Mouse (Mus musculus) embryonic facial prominence, embryonic 10.5 days (tissue): ENCODE measurements around the gene Cdc42bpa. TPM values are rescaled to one million over a fixed set of nuclear protein-coding genes. Genes with fewer than 3 reads are reported as not detected.

Source experiments
- DNase-seq: peaks from one replicate; pipeline ENCODE4 v3.0.0-alpha.2; 2017; ENCODE audit warnings: low spot score
- H3K27ac ChIP-seq: fragments of 300-500 bp; sonication (generic); replicated peaks from 2 replicates; pipeline ENCODE4 v1.5.1; 2016; ENCODE audit warnings: mild to moderate bottlenecking
- H3K27me3 ChIP-seq: fragments of 300-500 bp; sonication (generic); replicated peaks from 2 replicates; pipeline ENCODE4 v1.6.1; 2016; ENCODE audit warnings: low read depth, mild to moderate bottlenecking; ENCODE audit not compliant: poor library complexity, severe bottlenecking
- H3K36me3 ChIP-seq: fragments of 300-500 bp; sonication (generic); replicated peaks from 2 replicates; pipeline ENCODE4 v1.6.1; 2016; ENCODE audit warnings: mild to moderate bottlenecking, moderate library complexity
- H3K4me1 ChIP-seq: fragments of 300-500 bp; sonication (generic); 2 replicates; pipeline ENCODE4 v1.6.1; 2016
- H3K4me3 ChIP-seq: fragments of 300-500 bp; sonication (generic); 2 replicates; pipeline ENCODE4 v1.5.1; 2016; ENCODE audit warnings: mild to moderate bottlenecking, moderate library complexity
- H3K9me3 ChIP-seq: fragments of 300-500 bp; sonication (generic); 2 replicates; pipeline ENCODE4 v1.6.1; 2016; ENCODE audit warnings: mild to moderate bottlenecking
- WGBS: fragments of 180-500 bp; shearing (Covaris S2); methylation state at CpG from one replicate; pipeline ENCODE4 v1.1.7; 2016; 5-methylcytosine and 5-hydroxymethylcytosine counted together
- polyA plus RNA-seq: library from polyadenylated mRNA; unstranded; fragments of >200 nt; fragmentation: Nextera tagmentation; extraction: Ambion mirVana; gene quantifications from 2 replicates; pipeline ENCODE4 v1.2.1, GENCODE M21; 2016

Gene Cdc42bpa
- polyA plus RNA-seq, 1 experiment from 2014 or later: 12.9 TPM

DNA sequence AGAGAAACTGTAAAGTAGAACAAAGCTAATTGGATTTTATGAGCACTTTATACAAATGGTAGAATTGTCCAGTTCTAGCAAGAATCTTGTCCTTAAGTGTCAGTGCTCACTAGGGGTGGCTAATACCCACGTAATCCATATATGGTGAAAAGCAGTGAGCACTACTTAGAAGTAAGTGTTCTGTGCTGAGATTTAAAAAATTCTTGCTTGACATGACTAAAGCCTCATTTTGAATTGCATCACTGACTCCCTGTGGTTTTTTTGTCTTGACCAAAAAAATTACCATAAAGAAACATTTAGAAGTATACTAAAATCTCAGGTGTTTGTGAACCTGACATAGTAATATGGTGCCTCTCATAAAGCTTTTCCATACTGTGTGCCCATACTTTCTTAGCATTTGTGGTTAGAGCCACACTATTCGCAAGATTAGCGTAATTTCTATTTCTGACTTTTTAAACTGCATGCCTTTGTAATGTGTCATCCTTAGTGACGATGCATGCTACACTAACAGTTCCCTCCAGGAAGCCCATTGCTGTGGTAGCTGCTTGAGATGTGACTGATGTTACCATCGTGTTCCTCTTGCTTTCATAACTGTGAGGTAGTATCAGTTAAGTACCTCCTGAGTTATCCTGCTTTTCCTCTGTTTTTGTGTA, 9.6 kb downstream of the Cdc42bpa start:
- DNase-seq: no peak
- Histone ChIP-seq H3K9me3 (no peaks in the 10 kb centered on the region), H3K4me1 (peaks cover 15% of the 10 kb centered on the region; the same call in 1 of the 2 replicates), H3K4me3 (no peak overlapping the region), H3K36me3 (0 out of 2 replicates have a peak, but pooled peaks cover 3% of the 10 kb centered on the region), H3K27me3 (no peaks in the 10 kb centered on the region), H3K27ac (no peak overlapping the region)
- 86% methylated on average over 5 of the region's 5 CpGs for WGBS

DNA sequence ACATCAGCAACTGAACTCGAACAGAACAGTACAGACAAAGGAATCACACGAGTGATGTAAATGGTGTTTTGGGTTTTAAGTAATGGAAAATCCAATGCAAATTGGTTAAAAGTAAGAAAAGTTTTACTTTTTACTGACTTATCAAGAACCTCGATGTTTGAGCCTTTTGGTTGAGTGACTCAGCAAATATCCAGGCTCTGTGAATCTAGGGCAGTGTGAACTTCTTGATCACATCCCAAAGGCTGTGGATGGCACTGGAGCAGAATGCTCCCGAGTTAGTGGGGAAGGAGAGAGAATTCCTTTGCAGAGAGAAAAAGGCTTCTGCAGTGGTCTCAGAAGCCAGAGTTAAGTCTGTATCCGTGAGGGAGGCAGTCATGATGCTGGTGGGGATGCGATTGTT, 14.7 kb downstream of the Cdc42bpa start:
- no peak overlapping the region for H3K27ac ChIP-seq
- 0 out of 2 replicates have a peak, but pooled peaks cover 3% of the 10 kb centered on the region for H3K36me3 ChIP-seq
- no peak overlapping the region for H3K4me3 ChIP-seq
- 79% methylated on average over 6 of the region's 6 CpGs for WGBS
- H3K27me3 ChIP-seq: no peaks in the 10 kb centered on the region
- peaks cover 47% of the 10 kb centered on the region for H3K4me1 ChIP-seq
- H3K9me3 ChIP-seq: no peaks in the 10 kb centered on the region
- DNase-seq: no peak

DNA sequence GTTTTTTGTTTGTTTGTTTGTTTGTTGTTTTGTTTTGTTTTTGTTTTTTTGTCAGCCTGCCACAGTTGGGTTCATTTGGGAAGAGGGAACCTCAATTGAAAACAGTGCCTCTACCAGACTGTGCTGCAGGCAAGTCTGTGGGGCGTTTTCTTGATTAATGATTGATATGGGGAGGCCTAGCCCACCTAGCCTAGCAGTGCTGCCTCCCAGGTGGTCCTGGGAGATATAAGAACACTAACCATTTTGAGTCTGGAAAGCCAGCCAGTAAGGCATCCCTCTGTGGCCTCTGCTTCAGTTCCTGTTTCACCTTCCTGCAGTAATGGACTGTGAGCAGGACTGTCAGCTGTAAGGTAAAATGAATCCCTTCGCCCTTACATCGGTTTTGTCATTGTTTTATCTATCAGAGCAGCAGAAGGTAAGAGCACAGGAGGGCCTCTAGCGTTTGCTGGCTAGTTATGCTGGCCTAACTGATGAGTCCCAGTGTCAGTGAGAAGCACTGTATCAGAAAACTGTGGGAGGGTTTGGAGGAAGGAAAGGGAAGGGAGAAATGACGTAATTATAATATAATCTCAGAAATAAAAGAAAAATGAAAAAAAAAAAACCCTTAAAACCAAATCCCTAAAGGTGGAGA, 15.5 kb downstream of the Cdc42bpa start:
- no peak overlapping the region for H3K27ac ChIP-seq
- H3K9me3 ChIP-seq: no peaks in the 10 kb centered on the region
- peaks cover 47% of the 10 kb centered on the region for H3K4me1 ChIP-seq
- H3K27me3 ChIP-seq: no peaks in the 10 kb centered on the region
- 0 out of 2 replicates have a peak, but pooled peaks cover 3% of the 10 kb centered on the region for H3K36me3 ChIP-seq
- 74% methylated on average over 5 of the region's 5 CpGs for WGBS
- H3K4me3 ChIP-seq: no peak overlapping the region
- no peak for DNase-seq

DNA sequence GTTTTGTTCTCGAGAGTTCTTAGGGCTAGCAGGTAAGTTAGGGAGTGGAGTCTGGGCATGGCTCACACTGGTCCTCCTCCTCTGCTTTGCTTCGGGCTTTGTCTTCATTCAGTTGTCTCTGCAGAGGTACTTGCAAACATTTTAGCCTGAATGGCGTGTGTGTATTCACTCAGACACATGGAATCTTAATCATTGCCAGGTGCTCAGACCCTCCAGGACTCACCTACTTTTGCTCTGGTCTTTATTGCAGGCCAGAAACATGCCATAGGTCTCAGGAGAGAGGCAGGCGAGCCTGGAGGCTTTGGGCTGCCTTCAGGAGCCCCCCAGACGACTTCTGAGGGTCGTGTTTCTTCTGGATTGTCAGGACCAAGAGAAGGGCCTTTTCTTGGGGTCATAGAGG, 17.2 kb downstream of the Cdc42bpa start:
- H3K27me3 ChIP-seq: no peaks in the 10 kb centered on the region
- H3K4me3 ChIP-seq: no peak overlapping the region
- H3K9me3 ChIP-seq: peaks cover 7% of the 10 kb centered on the region
- H3K4me1 ChIP-seq: peaks cover 47% of the 10 kb centered on the region
- 33% methylated on average over 6 of the region's 6 CpGs for WGBS
- peak; percentile 52 for DNase-seq
- H3K27ac ChIP-seq: peak overlapping the region; percentile 42
- peaks cover 10% of the 10 kb centered on the region for H3K36me3 ChIP-seq

DNA sequence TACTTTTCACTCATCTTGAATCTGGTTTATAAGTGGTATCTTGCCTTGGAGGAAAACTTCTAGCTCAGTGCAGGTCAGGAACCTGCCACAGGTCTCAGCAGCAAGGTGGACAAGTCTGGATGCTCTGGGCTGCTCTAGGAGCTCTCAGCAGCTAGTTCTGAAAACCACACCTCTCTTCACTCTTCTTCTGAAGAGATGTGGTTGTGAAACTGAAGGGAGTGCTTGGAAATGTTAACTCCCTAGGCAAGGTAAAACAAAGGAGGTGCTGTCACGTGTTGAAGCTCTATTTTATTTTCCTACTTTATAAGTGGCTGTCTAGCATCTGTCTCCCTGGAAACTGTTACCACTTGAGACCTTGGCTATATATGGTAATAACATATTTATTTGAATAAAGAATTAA, 18.5 kb downstream of the Cdc42bpa start:
- peaks cover 7% of the 10 kb centered on the region for H3K9me3 ChIP-seq
- WGBS: 74% methylated on average over 1 of the region's 1 CpGs
- H3K4me3 ChIP-seq: no peak overlapping the region
- H3K27ac ChIP-seq: no peak overlapping the region
- peaks cover 8% of the 10 kb centered on the region for H3K36me3 ChIP-seq
- peaks cover 37% of the 10 kb centered on the region for H3K4me1 ChIP-seq
- no peak for DNase-seq
- no peaks in the 10 kb centered on the region for H3K27me3 ChIP-seq

DNA sequence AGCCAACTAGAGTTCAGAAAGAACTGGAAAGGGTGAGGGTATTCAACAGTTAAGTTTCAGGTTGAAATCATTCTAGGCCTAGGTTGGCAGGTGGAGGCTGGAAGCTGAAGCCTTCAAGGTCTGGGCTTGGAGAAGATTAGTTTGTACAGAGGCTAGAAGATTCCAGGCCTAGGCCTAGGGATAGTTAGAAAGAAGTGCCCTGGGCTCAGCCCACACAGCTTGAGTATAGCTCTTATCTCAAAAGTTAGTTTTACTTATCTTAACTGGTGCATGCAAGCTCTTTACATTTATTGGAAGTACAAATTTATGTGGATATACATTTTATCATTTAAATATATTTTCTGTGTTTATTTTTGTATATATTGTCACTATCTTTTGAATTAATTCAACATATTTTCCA, 21.4 kb downstream of the Cdc42bpa start:
- peaks cover 21% of the 10 kb centered on the region for H3K4me1 ChIP-seq
- H3K27me3 ChIP-seq: no peaks in the 10 kb centered on the region
- H3K36me3 ChIP-seq: peaks cover 18% of the 10 kb centered on the region
- no peak for DNase-seq
- H3K9me3 ChIP-seq: peaks cover 7% of the 10 kb centered on the region
- no peak overlapping the region for H3K27ac ChIP-seq
- no peak overlapping the region for H3K4me3 ChIP-seq

DNA sequence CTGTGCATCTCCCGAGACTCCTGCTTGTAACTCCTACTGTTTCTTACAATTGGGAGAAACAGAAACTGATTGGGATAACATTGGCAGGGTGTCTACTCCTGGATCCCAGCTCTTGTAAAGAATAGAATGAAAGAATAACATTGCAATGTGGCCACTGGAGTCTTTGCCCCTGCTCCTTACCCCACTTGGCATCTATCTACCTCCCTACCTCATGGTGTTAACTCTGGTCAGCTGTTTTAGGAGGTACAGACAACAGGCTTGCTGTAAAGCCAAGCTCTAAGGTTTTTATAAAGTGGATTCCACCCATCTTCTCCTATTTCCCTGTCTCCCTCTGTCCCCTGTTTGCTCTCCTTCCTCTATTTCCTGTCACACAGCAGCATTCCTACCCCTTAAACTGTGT, 21.9 kb downstream of the Cdc42bpa start:
- H3K4me1 ChIP-seq: peaks cover 16% of the 10 kb centered on the region
- no peak overlapping the region for H3K27ac ChIP-seq
- H3K36me3 ChIP-seq: peaks cover 18% of the 10 kb centered on the region
- WGBS: 85% methylated on average over 1 of the region's 1 CpGs
- H3K4me3 ChIP-seq: no peak overlapping the region
- no peaks in the 10 kb centered on the region for H3K27me3 ChIP-seq
- H3K9me3 ChIP-seq: peaks cover 7% of the 10 kb centered on the region
- DNase-seq: no peak

DNA sequence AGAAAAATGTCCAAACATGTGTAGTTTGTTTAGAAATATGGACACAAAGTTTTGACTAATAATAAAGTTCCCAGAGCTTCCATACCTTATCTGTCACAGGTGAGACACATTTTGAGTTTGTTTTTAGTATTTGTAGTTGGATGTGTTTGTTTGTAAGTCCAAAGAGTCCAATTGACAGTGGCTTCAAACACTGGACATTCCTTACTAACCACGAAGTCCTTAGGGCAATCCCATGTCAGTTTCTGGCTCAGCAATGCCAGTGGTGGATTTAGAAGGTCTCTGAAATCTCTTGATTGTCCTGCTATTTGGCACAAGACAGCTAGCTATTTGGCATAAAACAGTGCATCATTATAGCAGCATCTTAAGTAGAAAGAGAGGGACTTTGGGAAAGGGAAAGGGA, 22.7 kb downstream of the Cdc42bpa start:
- H3K9me3 ChIP-seq: peaks cover 7% of the 10 kb centered on the region
- peaks cover 18% of the 10 kb centered on the region for H3K36me3 ChIP-seq
- no peaks in the 10 kb centered on the region for H3K27me3 ChIP-seq
- H3K4me3 ChIP-seq: no peak overlapping the region
- H3K27ac ChIP-seq: no peak overlapping the region
- DNase-seq: no peak
- WGBS: 94% methylated on average over 1 of the region's 1 CpGs
- H3K4me1 ChIP-seq: peaks cover 9% of the 10 kb centered on the region

DNA sequence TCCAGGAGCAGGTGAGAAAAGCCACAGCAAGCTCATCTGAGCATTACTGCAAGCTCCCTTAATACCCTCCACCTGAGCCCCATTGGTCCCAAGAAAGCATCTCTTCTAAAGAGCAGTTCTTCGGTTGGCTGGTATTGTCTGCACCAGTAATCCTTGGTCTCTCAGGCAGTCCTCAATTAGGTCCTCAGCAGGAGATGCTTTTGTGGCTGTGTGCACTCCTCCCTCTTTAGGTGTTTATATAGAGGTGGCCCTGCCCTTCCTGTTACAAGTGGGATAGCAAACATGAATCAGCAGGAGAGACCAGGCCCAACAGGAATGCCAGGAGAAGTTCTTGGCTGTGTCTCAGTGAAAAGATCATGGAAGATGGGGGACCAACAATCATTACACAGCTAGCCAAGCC, 23.9 kb downstream of the Cdc42bpa start:
- H3K27ac ChIP-seq: no peak overlapping the region
- H3K9me3 ChIP-seq: peaks cover 7% of the 10 kb centered on the region
- DNase-seq: no peak
- 63% methylated on average over 1 of the region's 1 CpGs for WGBS
- H3K36me3 ChIP-seq: peaks cover 18% of the 10 kb centered on the region
- no peaks in the 10 kb centered on the region for H3K27me3 ChIP-seq
- H3K4me1 ChIP-seq: no peaks in the 10 kb centered on the region
- no peak overlapping the region for H3K4me3 ChIP-seq

DNA sequence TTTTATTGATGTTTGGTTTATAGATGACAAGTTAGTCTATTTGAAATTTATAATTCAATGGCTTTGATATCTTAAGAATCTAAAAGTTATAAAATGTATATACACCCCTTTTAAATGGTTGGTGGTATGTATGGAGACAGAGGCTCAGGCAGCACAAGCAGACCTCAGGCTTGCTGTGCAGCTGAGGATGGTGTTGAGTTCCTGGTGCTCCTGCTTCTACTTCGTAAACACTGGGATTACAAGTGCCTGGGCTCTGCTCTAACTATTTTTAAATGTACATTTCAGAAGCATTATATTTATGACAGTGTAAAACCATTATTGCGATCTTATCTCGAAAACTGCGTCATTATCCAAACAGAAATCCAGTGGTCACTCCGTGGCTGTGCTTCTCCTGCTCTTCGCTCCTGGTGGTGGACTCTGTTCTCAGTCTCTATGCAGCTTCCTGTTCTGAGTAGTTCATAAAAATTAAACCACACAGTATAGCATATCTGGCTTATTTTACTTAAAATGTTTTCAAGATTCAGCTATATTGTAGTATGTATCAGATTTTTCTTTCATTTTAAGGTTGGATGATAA, 31.5 kb downstream of the Cdc42bpa start:
- H3K27ac ChIP-seq: no peak overlapping the region
- H3K9me3 ChIP-seq: no peaks in the 10 kb centered on the region
- H3K4me1 ChIP-seq: no peaks in the 10 kb centered on the region
- no peaks in the 10 kb centered on the region for H3K36me3 ChIP-seq
- 91% methylated on average over 6 of the region's 6 CpGs for WGBS
- H3K4me3 ChIP-seq: no peak overlapping the region
- no peak for DNase-seq
- H3K27me3 ChIP-seq: no peaks in the 10 kb centered on the region

DNA sequence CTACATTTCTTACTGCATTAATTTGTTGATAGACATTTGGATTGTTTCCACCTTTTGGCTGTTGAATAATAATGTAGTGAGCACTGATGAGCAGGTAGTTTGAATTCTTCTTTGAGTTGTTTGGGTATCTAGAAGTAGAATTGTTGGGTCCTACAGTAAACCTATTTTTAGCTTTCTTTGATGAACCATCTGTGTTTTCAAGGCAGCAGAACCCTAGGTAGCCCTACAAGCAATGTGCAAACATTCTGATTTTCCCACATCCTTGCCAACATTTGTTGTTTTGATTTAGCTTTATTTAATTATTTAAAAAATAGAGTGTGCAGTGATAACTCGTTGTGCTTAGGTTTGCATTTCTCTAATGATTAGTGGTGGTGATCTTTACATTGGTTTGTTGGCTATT, 32.0 kb downstream of the Cdc42bpa start:
- DNase-seq: no peak
- WGBS: 86% methylated on average over 1 of the region's 1 CpGs
- Histone ChIP-seq H3K36me3 (no peaks in the 10 kb centered on the region), H3K27ac (no peak overlapping the region), H3K4me3 (no peak overlapping the region), H3K4me1 (no peaks in the 10 kb centered on the region), H3K27me3 (no peaks in the 10 kb centered on the region), H3K9me3 (no peaks in the 10 kb centered on the region)

DNA sequence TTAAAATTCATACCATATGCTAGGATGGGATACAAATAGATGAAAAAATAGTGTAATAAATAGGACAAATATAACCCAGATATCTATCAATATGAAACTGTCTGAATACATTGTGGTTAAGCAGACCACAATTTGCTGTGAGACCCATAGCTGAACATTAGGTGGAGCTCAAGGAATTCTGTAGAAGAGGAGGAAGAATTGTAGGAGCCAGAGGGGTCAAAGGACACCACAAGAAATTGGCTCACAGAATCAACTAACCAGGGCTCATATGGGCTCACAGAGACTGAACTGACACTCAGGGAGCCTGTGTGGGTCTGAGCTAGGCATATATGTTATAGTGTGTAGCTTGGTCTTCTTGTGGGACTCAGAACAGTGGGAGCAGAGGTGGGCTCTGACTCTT, 47.8 kb downstream of the Cdc42bpa start:
- peaks cover 8% of the 10 kb centered on the region for H3K36me3 ChIP-seq
- no peak overlapping the region for H3K4me3 ChIP-seq
- H3K27me3 ChIP-seq: no peaks in the 10 kb centered on the region
- H3K27ac ChIP-seq: no peak overlapping the region
- no peaks in the 10 kb centered on the region; the same call in 1 of the 2 replicates for H3K9me3 ChIP-seq
- no peaks in the 10 kb centered on the region for H3K4me1 ChIP-seq
- no peak for DNase-seq

DNA sequence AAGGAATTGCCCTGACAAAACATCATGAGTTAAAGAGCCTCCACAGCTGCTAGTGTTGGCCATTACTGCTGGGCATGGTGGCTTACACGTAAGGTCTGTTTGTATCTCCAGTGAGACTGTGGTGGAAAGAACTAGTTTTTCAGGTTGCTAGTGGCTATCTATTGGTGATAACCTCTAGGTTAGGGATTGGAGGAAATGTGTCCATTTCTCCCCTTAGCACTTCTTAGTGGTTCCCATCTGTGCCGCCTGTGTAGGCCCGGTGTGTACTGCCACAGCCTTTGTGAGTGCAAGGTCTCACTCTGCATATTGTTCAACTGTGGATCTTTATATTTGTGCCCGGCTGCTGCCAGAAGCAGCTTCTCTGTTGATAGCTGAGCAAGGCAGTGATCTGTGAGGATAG, 53.2 kb downstream of the Cdc42bpa start:
- no peaks in the 10 kb centered on the region for H3K9me3 ChIP-seq
- 91% methylated on average over 4 of the region's 4 CpGs for WGBS
- no peak for DNase-seq
- no peaks in the 10 kb centered on the region for H3K4me1 ChIP-seq
- no peak overlapping the region for H3K27ac ChIP-seq
- H3K27me3 ChIP-seq: no peaks in the 10 kb centered on the region
- no peak overlapping the region for H3K4me3 ChIP-seq
- no peaks in the 10 kb centered on the region for H3K36me3 ChIP-seq
